Mouse (Mus musculus) left cerebral cortex, postnatal 4 days (tissue): ENCODE data around the gene Ddx56. TPM values are rescaled to one million over a fixed set of nuclear protein-coding genes. Genes with fewer than 3 reads are reported as not detected.
"Not testable (repeated sequence)": the region's sequence is repeated elsewhere in the genome, so short reads cannot be mapped to it uniquely, and the experiment has no call there.

Experiments used
- DNase-seq: peaks from one replicate; pipeline ENCODE4 v3.0.0-alpha.2; 2022
- intact Hi-C: fragments of 180-260 bp; cut with DNase I; formaldehyde crosslinking; loops from one replicate; pipeline ENCODE4 v1.15.1; 2025
- total RNA-seq, 2 experiments: library from RNA; stranded (reverse); gene quantifications; 2 replicates each; pipeline ENCODE4 v1.2.3; 2021

The Ddx56 gene
- total RNA-seq, 2 experiments from 2014 or later, result 47.9 to 50.8 TPM

GRCm38 (mm10) chr11:6273607-6274006 is 6.0 kb upstream of the Ddx56 start:
- intact Hi-C loops, result no loop called here

DNA sequence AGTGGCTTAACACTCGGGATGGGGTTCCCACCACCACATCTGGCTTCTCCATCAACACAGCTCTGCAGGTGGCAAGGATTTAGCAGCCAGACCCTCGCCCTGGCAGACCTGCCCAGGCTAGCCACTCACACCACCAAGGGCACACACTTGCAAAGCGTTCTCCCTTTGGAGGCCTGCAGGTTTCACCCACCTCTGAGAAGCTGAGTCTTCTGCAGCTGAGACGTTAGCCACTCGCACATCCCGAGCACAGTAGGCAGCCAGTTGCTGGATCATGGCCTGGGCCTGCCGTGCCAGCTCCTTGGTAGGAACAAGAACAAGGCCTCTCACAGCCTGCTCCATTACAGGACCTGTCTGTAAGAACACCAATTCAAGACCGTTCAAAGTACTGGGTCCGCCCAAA is 951 bp downstream of the Ddx56 start:
- no peak for DNase-seq
- intact Hi-C loops, result loop anchor here (10.0 kb wide), 1 partner anchor 282 kb away; no protein-coding TSS in a partner anchor

More at GRCm38 (mm10) chr11:6273607-6274006, 6.0 kb upstream of the Ddx56 start:
- no peak for DNase-seq

- intact Hi-C loops, result loop anchor here (5.0 to 10.0 kb wide), 2 partner anchors 59 to 277 kb away; partner anchors contain the start of genes A730071L15Rik and Nudcd3
- peak; percentile 77 for DNase-seq
Observed at GRCm38 (mm10) chr11:6261434-6262082, 6.0 kb downstream of the Ddx56 start.

DNA sequence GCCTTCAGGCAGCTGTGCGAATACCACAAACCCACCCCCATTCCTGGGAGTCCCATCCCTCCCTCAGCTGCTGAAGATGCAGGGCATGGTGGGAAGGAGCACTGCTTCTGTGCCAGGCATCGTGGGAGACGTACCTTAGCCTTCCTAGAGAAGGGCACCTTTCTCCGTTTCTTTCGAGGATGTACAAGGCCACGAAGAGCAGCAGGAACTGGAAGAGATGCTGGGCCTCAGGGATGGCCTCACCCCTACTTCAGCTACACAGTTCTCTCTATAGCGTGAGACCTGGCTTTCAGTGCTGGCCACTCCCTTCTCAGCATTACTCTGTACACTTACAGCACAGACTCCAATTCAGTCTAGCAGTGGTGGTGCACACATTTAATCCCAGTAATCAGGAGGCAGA is 8.2 kb downstream of the Ddx56 start:
- intact Hi-C loops, result no loop called here
- DNase-seq, result no peak

DNA sequence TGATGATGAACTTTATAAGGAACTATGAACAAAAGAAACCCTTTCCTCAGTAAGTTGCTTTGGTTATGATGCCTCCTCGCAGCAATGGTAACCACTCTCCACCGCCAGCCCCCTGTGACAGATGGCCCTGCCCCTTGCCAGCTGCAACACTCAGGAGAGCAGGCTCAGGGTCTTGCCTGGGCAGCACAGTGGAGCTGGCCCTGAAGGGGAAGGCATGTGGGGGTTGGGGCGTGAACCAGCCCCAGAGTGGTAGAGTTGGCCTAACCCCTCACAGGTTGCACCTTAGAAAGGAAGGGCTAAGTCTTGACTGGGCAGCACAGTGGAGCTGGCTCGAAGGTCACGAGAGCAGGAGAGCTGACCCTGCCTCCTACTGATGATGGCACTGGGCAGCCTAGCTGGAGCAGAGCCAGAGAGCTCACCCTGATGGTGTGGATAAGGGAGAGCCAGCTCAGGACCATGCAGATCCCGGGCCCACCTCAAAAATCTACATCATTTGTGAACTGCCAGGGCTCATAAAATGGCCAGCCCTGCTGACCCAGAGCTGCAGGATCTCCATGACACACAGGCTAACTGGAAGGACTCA is 11.0 kb downstream of the Ddx56 start:
- DNase-seq, result no peak
- intact Hi-C loops, result no loop called here

DNA sequence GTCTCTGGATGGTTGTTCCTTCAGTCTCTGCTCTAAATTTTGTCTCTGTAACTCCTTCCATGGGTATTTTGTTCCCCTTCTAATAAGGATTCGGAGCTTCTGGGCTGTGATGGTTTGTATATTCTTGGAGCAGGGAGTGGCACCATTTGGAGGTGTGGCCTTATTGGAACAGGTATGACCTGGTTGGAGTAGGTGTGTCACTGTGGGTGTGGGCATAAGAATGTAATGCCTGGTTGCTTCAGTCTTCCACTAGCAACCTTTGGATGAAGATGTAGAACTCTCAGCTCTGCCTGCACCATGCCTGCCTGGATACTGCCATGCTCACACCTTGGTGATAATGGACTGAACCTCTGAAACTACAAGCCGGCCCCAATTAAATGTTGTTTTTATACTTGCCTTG is 13.0 kb downstream of the Ddx56 start:
- DNase-seq, intact Hi-C loops: not testable (repeated sequence)

- no peak for DNase-seq
- intact Hi-C loops, result no loop called here
Observed at GRCm38 (mm10) chr11:6252824-6253223, 14.7 kb downstream of the Ddx56 start.

DNA sequence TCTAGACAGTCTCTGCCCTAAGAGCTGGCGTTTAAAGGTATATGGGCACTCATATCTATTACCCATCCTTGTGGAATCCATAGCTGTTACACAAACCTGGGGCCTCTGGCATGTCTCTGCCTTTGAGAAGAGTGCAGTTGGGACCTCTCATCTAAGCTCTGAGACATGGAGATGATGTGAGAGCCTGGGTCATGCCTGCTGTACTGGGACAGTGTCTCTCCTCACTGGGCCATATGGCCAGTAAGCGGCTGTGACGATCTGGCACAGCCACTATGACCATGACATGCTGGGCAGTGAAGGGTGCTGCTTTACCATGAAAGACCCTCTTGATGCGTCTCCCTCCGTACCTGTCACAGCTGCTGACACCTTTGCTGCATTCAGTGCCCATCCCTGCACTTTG is 15.3 kb downstream of the Ddx56 start:
- intact Hi-C loops, result no loop called here
- DNase-seq, result no peak

DNA sequence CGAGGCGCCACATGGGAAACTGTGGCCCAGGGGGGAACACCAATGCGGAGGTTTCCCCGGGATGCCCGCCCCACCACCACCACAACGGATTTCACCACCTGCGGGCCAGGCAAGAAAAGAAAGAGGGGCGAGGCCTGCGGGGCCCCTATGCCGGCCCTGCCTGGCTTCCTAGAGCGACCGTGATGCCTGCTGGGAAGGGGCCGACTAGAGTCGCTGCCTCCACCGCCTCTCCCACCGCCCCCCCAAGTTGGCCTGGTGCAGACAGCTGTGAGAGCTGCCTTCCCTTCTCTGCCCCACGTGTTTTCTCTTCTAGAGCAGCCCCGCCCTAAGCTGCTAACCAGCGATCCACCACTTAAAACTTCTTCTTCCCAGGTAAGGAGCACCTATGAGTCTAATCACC is 22.9 kb downstream of the Ddx56 start:
- DNase-seq, result no peak
- intact Hi-C loops, result no loop called here

DNA sequence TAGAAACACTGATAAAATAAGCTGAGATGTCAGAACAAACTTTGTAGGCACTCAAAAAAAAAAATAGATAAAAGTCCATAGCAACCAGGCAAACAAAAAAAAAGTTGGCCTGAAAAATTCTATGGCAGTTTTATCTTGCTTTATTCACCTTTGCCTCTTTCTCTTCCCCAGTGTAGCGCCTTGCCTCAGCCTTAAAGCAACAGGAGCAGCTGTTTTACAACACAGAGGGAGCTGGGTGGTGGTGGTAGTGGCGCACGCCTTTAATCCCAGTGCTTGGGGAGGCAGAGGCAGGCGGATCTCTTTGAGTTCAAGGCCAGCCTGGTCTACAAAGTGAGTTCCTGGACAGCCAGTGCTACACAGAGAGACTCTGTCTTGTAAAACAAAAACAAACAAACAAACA is 34.5 kb downstream of the Ddx56 start:
- intact Hi-C loops, result no loop called here
- DNase-seq, result no peak

- intact Hi-C loops, result no loop called here
Observed at GRCm38 (mm10) chr11:6230012-6230411, 37.6 kb downstream of the Ddx56 start, which contains the start of gene Npc1l1. Gene Npc1l1 (minus strand): TSS chr11:6230143.

DNA sequence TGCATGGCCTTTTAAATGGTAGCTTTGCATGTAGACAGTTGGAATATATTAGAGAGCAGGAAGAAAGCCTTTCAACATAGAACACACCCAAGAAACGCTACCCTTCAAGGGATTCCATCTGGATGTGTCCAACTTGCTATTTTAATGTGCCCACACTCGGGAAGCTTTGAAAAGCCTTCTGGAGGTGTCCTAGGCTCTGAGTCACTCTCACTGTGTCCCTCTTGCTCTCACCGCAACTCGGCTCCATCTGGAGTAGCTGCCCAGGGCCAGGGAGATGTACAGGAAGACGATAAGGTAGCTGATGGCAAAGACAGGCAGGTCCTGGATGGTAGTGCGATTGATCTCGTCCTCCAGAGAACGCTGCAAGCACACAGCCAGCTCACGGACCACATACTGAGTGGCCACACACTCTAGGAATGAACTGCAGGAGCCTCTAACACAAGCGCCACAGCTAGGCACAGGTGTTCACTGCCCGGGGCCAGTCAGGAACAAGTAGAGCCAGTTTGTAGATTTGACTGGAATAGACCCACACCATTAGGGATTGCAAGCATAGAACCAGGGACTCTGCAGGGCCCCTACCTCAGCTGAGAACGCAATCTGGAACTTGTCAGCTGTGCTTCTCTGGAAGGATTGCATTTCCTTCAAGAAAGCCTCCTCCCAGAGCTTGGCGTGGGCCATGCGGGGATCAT is 42.9 kb downstream of the Ddx56 start:
- DNase-seq, result no peak
- intact Hi-C loops, result no loop called here

More at GRCm38 (mm10) chr11:6230012-6230411, 37.6 kb downstream of the Ddx56 start, which contains the start of gene Npc1l1:
- DNase-seq, result no peak

GRCm38 (mm10) chr11:6222187-6222586 is 45.4 kb downstream of the Ddx56 start:
- no peak for DNase-seq
- intact Hi-C loops, result no loop called here

- DNase-seq, result peak; percentile 17
Observed at GRCm38 (mm10) chr11:6219967-6220366, 47.6 kb downstream of the Ddx56 start.

DNA sequence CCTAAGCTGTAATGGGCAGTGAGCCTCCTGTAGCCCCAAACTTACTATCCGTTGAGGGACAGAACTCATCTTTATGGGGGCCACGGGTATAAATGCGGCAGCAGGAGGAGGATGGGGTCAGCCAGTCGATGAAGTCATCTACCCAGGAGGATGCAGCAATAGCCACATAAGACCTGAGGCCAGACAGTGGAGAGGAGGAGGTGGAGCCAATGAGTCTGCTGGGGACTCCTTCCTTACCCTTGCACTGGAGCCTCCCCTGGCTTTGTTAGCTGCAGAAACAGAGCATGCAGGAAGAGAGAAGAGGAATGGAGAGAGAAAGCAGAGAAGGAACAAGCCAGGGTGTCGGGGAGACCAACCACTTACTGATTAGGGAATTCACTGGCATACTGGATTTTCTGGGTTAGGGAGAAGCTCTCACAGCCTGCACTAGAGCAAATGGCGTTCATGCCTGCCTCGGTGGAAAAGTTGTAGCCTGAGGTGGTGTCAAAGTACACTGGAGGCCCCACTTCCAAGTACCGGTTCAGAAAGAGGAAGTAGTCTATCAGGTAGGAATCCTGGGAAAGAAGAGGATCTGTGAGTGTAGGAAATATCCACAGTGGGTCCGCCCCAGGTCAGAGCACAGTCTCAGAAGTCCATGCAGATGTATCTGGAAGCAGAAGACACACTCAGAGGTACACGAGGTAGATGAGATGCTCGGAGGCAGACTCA is 49.2 kb downstream of the Ddx56 start:
- DNase-seq, result no peak
- intact Hi-C loops, result no loop called here

More at GRCm38 (mm10) chr11:6219967-6220366, 47.6 kb downstream of the Ddx56 start:
- intact Hi-C loops, result no loop called here

- intact Hi-C loops, result no loop called here
- no peak for DNase-seq
Observed at GRCm38 (mm10) chr11:6216834-6217233, 50.7 kb downstream of the Ddx56 start.

Other genes starting within 250 kb of the Ddx56 start
- 100 to 1,000 TPM; 593 to 607 TPM for gene Camk2b, start 201.4 kb downstream of the Ddx56 start, total RNA-seq
- under 1 TPM in 1 of 2 experiments, not detected in 1; 0.24 TPM for gene A730071L15Rik, start 67.7 kb downstream of the Ddx56 start, total RNA-seq
- 100 to 1,000 TPM; 109 to 117 TPM for gene Nudcd3, start 67.4 kb downstream of the Ddx56 start, total RNA-seq
- gene Npc1l1, start 37.6 kb downstream of the Ddx56 start, total RNA-seq, result under 1 TPM; 0.08 TPM
- gene Tmed4, start 7.1 kb upstream of the Ddx56 start, total RNA-seq, result 10 to 100 TPM; 57.5 to 62.8 TPM
- gene Ogdh, start 23.9 kb upstream of the Ddx56 start, total RNA-seq, result 100 to 1,000 TPM; 146 to 159 TPM
- gene Zmiz2, start 121.3 kb upstream of the Ddx56 start, total RNA-seq, result 100 to 1,000 TPM; 233 to 249 TPM
- 1,000 to 10,000 TPM; 2,159 to 2,195 TPM for gene Ppia, start 147.7 kb upstream of the Ddx56 start, total RNA-seq
- gene H2afv, start 176.7 kb upstream of the Ddx56 start, total RNA-seq, result 10 to 100 TPM; 35.4 to 44.5 TPM
- 10 to 100 TPM; 88.1 to 89.5 TPM for gene Purb, start 208.1 kb upstream of the Ddx56 start, total RNA-seq